Mouse (Mus musculus): ENCODE measurements around the gene Rgs10. TPM values are rescaled to one million over a fixed set of nuclear protein-coding genes. Genes with fewer than 3 reads are reported as not detected.

Gene Rgs10
- polyA plus RNA-seq, 1 experiment from 2014 or later = 48.5 TPM

- H3K4me2 ChIP-seq = no peak overlapping the region
- no peaks in the 10 kb centered on the region for H3K36me3 ChIP-seq
- H3K27ac ChIP-seq = no peak overlapping the region
- H3K9me3 ChIP-seq (replicated peaks) = no peaks in the 10 kb centered on the region
- 40% methylated on average over 1 of the region's 1 CpGs for WGBS (ENCODE audit: insufficient replicate concordance)
- no peaks in the 10 kb centered on the region for H3K4me1 ChIP-seq (replicated peaks)
- H3K27me3 ChIP-seq = no peaks in the 10 kb centered on the region
- H3K9ac ChIP-seq = no peak overlapping the region
- no peak for ATAC-seq (ENCODE audit: low read depth)
- no peak overlapping the region for H3K4me3 ChIP-seq (replicated peaks)
- no peak for DNase-seq
These were observed 14.7 kb upstream of the Rgs10 start for GRCm38 (mm10) chr7:128433213-128433612.

GRCm38 (mm10) chr7:128432574-128432973 is 14.0 kb upstream of the Rgs10 start:
- Histone ChIP-seq H3K9me3 (replicated peaks) (no peaks in the 10 kb centered on the region), H3K4me1 (replicated peaks) (no peaks in the 10 kb centered on the region), H3K4me3 (replicated peaks) (no peak overlapping the region), H3K36me3 (no peaks in the 10 kb centered on the region), H3K27ac (no peak overlapping the region), H3K4me2 (no peak overlapping the region), H3K9ac (no peak overlapping the region), H3K27me3 (no peaks in the 10 kb centered on the region)
- ATAC-seq (ENCODE audit: low read depth) (no peak), DNase-seq (no peak)
- WGBS (ENCODE audit: insufficient replicate concordance) = 72% methylated on average over 10 of the region's 10 CpGs

DNA sequence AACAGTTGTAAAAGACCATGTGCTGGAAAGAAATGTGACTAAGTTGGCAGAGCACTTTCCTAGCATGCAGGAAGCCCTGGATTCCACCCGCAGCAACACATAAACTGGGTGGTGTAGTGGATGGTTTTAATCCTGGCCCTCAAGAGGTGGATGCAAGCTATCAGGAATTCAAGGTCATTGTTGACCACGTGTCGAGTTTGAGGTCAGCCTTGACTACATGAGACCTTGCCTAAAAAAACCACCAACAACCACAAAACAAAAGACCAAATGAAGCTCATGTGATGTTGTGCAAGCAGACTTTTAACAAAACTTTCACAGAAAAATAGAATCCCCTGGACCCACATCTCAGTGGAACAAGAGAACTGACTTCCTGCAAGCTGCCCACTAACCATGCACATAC is 3.9 kb upstream of the Rgs10 start:
- peaks cover 51% of the 10 kb centered on the region for H3K27me3 ChIP-seq
- H3K9me3 ChIP-seq (replicated peaks) = no peaks in the 10 kb centered on the region
- no peak for DNase-seq
- WGBS (ENCODE audit: insufficient replicate concordance) = 36% methylated on average over 3 of the region's 3 CpGs
- no peak overlapping the region for H3K4me3 ChIP-seq (replicated peaks)
- H3K36me3 ChIP-seq = no peaks in the 10 kb centered on the region
- H3K9ac ChIP-seq = no peak overlapping the region
- no peak overlapping the region for H3K4me2 ChIP-seq
- H3K27ac ChIP-seq = no peak overlapping the region
- ATAC-seq (ENCODE audit: low read depth) = no peak
- peaks cover 13% of the 10 kb centered on the region for H3K4me1 ChIP-seq (replicated peaks)

- H3K4me1 ChIP-seq (replicated peaks) = peaks cover 21% of the 10 kb centered on the region
- H3K9me3 ChIP-seq (replicated peaks) = no peaks in the 10 kb centered on the region
- peaks cover 51% of the 10 kb centered on the region for H3K27me3 ChIP-seq
- no peak overlapping the region for H3K27ac ChIP-seq
- DNase-seq (no peak), ATAC-seq (ENCODE audit: low read depth) (no peak)
- no peaks in the 10 kb centered on the region for H3K36me3 ChIP-seq
- no peak overlapping the region for H3K4me2 ChIP-seq
- no peak overlapping the region for H3K4me3 ChIP-seq (replicated peaks)
- WGBS (ENCODE audit: insufficient replicate concordance) = 68% methylated on average over 7 of the region's 7 CpGs
- H3K9ac ChIP-seq = no peak overlapping the region
These were observed 3.1 kb upstream of the Rgs10 start for GRCm38 (mm10) chr7:128421701-128422100.

DNA sequence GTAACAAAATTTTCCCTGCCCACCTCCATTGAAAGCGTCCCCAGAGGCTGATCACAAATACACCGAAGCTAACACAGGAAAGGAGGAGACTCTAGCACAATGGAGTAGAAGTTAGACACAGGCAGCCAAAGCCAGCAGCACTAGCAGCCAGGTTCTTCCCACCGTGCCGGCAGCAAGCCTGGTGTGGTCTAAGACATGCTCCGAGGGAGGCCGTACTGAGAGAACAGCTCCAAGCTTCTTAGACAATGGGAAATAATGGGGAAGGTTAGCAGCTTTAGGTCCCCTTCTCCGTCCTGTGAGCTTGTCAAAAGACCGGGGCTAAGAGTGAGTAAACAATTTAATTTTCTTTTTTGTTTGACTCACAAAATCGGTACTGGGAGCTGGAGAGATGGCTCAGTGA is 1.1 kb upstream of the Rgs10 start:
- Histone ChIP-seq H3K9ac (no peak overlapping the region), H3K4me2 (no peak overlapping the region), H3K9me3 (replicated peaks) (no peaks in the 10 kb centered on the region), H3K4me1 (replicated peaks) (peaks cover 41% of the 10 kb centered on the region), H3K27me3 (peaks cover 49% of the 10 kb centered on the region), H3K27ac (no peak overlapping the region), H3K4me3 (replicated peaks) (no peak overlapping the region), H3K36me3 (no peaks in the 10 kb centered on the region)
- WGBS (ENCODE audit: insufficient replicate concordance) = 39% methylated on average over 9 of the region's 9 CpGs
- DNase-seq (no peak), ATAC-seq (ENCODE audit: low read depth) (no peak)

- Histone ChIP-seq H3K4me1 (replicated peaks) (peaks cover 64% of the 10 kb centered on the region), H3K27ac (peak overlapping the region; percentile 53), H3K9ac (peak overlapping the region; percentile 79), H3K9me3 (replicated peaks) (no peaks in the 10 kb centered on the region), H3K27me3 (peaks cover 45% of the 10 kb centered on the region), H3K36me3 (no peaks in the 10 kb centered on the region), H3K4me2 (peak overlapping the region; percentile 99), H3K4me3 (replicated peaks) (peak overlapping the region; percentile 79)
- under 1% methylated on average over 32 of the region's 32 CpGs for WGBS (ENCODE audit: insufficient replicate concordance)
- no peak; the same call in 1 of the 2 replicates for ATAC-seq (ENCODE audit: low read depth)
- no peak for DNase-seq
These were observed 1.2 kb downstream of the Rgs10 start for GRCm38 (mm10) chr7:128417226-128417929.

DNA sequence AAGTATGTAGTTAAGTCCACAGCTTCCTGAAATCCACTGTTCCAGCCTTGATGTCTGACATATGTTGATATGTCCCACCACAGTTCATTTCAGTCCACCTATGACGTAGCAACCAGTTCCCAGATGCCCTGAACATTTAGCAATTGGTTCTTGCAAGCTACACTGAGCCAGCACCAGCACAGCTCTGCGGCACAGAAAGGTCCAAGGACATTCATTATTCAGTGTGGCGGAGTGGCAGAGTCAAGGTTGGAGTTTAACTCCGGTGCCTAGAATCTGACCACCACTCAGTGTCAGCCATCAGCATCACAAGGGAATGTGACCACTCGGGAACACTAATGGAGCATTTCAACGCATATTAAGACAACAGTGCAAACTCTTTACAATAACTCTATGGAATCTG is 1.9 kb downstream of the Rgs10 start:
- no peak for ATAC-seq (ENCODE audit: low read depth)
- H3K9me3 ChIP-seq (replicated peaks) = no peaks in the 10 kb centered on the region
- H3K4me3 ChIP-seq (replicated peaks) = peak overlapping the region; percentile 79
- H3K27me3 ChIP-seq = peaks cover 38% of the 10 kb centered on the region
- WGBS (ENCODE audit: insufficient replicate concordance) = 53% methylated on average over 6 of the region's 6 CpGs
- no peaks in the 10 kb centered on the region for H3K36me3 ChIP-seq
- peak overlapping the region; percentile 99 for H3K4me2 ChIP-seq
- DNase-seq = no peak
- H3K4me1 ChIP-seq (replicated peaks) = peaks cover 71% of the 10 kb centered on the region
- peak overlapping the region; percentile 79 for H3K9ac ChIP-seq
- 0 out of 2 replicates have a peak overlapping the region, but pooled peaks have one; percentile 53 for H3K27ac ChIP-seq

DNA sequence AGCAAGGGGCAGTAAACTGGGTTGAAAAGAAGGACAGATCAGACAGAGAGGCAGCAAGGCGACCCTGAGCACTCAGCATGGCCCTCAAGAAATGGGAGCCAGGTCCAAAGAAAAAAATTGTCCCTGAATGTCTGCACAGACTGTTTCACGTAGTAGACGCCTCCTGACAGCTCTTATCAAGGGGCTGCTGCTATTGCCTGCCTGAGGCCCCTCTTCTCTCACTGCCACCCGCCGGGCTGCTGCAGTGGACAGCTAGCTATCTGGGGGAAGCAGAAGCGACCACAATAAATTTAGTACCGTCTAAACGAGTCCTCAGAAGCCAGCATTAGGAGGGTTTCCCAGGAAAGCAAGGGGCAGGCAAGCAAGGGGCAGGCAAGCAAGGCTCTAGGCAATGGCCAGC is 4.1 kb downstream of the Rgs10 start:
- DNase-seq = peak; percentile 70
- peak overlapping the region; percentile 41 for H3K4me3 ChIP-seq (replicated peaks)
- H3K9me3 ChIP-seq (replicated peaks) = no peaks in the 10 kb centered on the region
- peak overlapping the region; percentile 99 for H3K4me2 ChIP-seq
- peak overlapping the region; percentile 65 for H3K9ac ChIP-seq
- peaks cover 18% of the 10 kb centered on the region for H3K27me3 ChIP-seq
- H3K36me3 ChIP-seq = peaks cover 6% of the 10 kb centered on the region
- H3K27ac ChIP-seq = peak overlapping the region; percentile 87
- WGBS (ENCODE audit: insufficient replicate concordance) = 6% methylated on average over 8 of the region's 8 CpGs
- H3K4me1 ChIP-seq (replicated peaks) = peaks cover 81% of the 10 kb centered on the region
- peak; percentile 79 for ATAC-seq (ENCODE audit: low read depth)

- peak overlapping the region; percentile 56 for H3K27ac ChIP-seq
- peaks cover 70% of the 10 kb centered on the region for H3K4me1 ChIP-seq (replicated peaks)
- WGBS (ENCODE audit: insufficient replicate concordance) = 50% methylated on average over 10 of the region's 10 CpGs
- ATAC-seq (ENCODE audit: low read depth) (0 out of 2 replicates have a peak, but pooled peaks have one; percentile 30), DNase-seq (no peak)
- H3K9me3 ChIP-seq (replicated peaks) = no peaks in the 10 kb centered on the region
- peak overlapping the region; percentile 19 for H3K4me2 ChIP-seq
- peaks cover 13% of the 10 kb centered on the region for H3K36me3 ChIP-seq
- 0 out of 2 replicates have a peak, but pooled peaks cover 5% of the 10 kb centered on the region for H3K27me3 ChIP-seq
- peak overlapping the region; percentile 39; the same call in 1 of the 2 replicates for H3K9ac ChIP-seq
- H3K4me3 ChIP-seq (replicated peaks) = no peak overlapping the region
These were observed 6.3 kb downstream of the Rgs10 start for GRCm38 (mm10) chr7:128412071-128412833.

- H3K4me1 ChIP-seq (replicated peaks) = peaks cover 66% of the 10 kb centered on the region
- H3K27ac ChIP-seq = peak overlapping the region; percentile 19; the same call in 1 of the 2 replicates
These were observed 7.7 kb downstream of the Rgs10 start for GRCm38 (mm10) chr7:128410708-128411413.

DNA sequence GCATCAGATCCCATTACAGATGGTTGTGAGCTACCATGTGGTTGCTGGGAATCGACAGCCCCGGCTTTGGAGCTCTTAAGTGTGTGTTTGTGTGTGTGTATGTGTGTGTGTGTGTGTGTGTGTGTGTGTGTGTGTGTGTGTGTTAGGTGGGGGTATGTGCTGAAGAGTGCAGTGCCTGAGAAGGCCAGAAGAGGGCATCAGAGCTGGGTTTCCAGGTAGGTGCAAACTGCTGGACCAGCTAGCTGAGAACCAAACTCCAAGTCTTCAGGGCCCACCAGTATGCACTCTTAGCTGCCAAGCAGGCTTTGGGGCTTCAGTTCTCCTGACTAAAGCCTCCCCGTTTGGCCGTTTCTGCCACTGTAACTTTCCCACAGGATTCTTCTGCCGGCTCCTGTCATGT is 10.3 kb downstream of the Rgs10 start:
- Histone ChIP-seq H3K27ac (no peak overlapping the region), H3K4me1 (replicated peaks) (peaks cover 61% of the 10 kb centered on the region), H3K4me3 (replicated peaks) (no peak overlapping the region), H3K27me3 (no peaks in the 10 kb centered on the region), H3K9me3 (replicated peaks) (no peaks in the 10 kb centered on the region), H3K36me3 (peaks cover 13% of the 10 kb centered on the region), H3K9ac (no peak overlapping the region), H3K4me2 (no peak overlapping the region)
- 88% methylated on average over 5 of the region's 5 CpGs for WGBS (ENCODE audit: insufficient replicate concordance)
- DNase-seq (no peak), ATAC-seq (ENCODE audit: low read depth) (no peak)

More at GRCm38 (mm10) chr7:128410708-128411413, 7.7 kb downstream of the Rgs10 start:
- Histone ChIP-seq H3K27me3 (0 out of 2 replicates have a peak, but pooled peaks cover 3% of the 10 kb centered on the region), H3K4me2 (no peak overlapping the region), H3K9me3 (replicated peaks) (no peaks in the 10 kb centered on the region), H3K36me3 (peaks cover 13% of the 10 kb centered on the region), H3K9ac (no peak overlapping the region), H3K4me3 (replicated peaks) (no peak overlapping the region)
- DNase-seq (no peak), ATAC-seq (ENCODE audit: low read depth) (no peak)
- 78% methylated on average over 11 of the region's 11 CpGs for WGBS (ENCODE audit: insufficient replicate concordance)
